Mouse (Mus musculus) B cell, adult 67 days (primary cell): ENCODE measurements around the gene Fshb. TPM values are rescaled to one million over a fixed set of nuclear protein-coding genes. Genes with fewer than 3 reads are reported as not detected.

ENCODE experiments used
- total RNA-seq, 2 experiments: library from RNA; stranded (reverse); gene quantifications; 4 replicates each; pipeline ENCODE4 v1.2.4; 2023

Gene Fshb
- not detected for total RNA-seq

DNA sequence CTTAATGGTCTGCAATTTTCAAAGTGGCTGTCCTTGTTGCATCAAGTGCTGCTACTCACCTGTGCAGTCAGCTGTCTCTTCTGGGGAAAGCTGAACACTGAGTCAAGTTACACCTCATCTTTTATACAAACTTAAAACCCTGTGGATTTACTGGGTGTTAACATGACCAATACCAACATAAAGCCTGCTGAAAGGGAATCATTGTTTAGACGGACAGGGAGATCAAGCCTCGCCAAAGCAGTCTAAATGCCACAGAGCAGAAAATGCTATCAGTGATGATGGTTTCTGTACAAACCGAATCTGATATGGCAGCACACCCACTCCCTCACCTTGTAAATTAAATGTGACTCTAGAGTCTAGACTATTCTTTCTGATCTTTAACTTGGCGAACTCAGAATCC, at the start of gene Fshb:
TSS of gene Fshb (minus strand) at position 101 of the 400 bp plus-strand sequence.

Other genes with a start within 250 kb of the Fshb start
- 10 to 100 TPM; 15.9 to 20.0 TPM for gene Arl14ep, start 85.2 kb downstream of the Fshb start, total RNA-seq
- gene Kcna4, start 231.0 kb upstream of the Fshb start, total RNA-seq: not detected